Mouse (Mus musculus) lung, postnatal 4 days (tissue): Measurements from ENCODE around the gene Cracr2b.
A peak's percentile ranks its signal among the peaks of the same experiment; 100 is the strongest.

ENCODE experiments used
- DNase-seq, 2 experiments: peaks; one replicate each; pipeline ENCODE4 v3.0.0; 2021

Gene Cracr2b

GRCm38 (mm10) chr7:141470637-141470944 lies 9.7 kb downstream of the Cracr2b start:
- no peak for DNase-seq

GRCm38 (mm10) chr7:141471236-141471635 lies 10.3 kb downstream of the Cracr2b start:
- no peak for DNase-seq

- no peak for DNase-seq
Measured at GRCm38 (mm10) chr7:141472226-141472625, 11.3 kb downstream of the Cracr2b start.

GRCm38 (mm10) chr7:141472763-141473162 lies 11.9 kb downstream of the Cracr2b start:
- DNase-seq, result no peak

- no peak for DNase-seq
Measured at GRCm38 (mm10) chr7:141474160-141474559, 13.3 kb downstream of the Cracr2b start.

- peak; percentile 90 for DNase-seq
Measured at GRCm38 (mm10) chr7:141475011-141475804, 14.3 kb downstream of the Cracr2b start, which contains the start of the genes Polr2l and Tspan4. Polr2l (minus strand) TSS chr7:141475132. Tspan4 (plus strand) TSS chr7:141475240.

- DNase-seq, result no peak
Measured at GRCm38 (mm10) chr7:141475805-141476158, 14.9 kb downstream of the Cracr2b start.

- DNase-seq, result peak; percentile 91 to 93
Measured at GRCm38 (mm10) chr7:141476226-141476980, 15.5 kb downstream of the Cracr2b start.

GRCm38 (mm10) chr7:141476981-141477370 lies 16.1 kb downstream of the Cracr2b start:
- DNase-seq, result peak; percentile 61 to 74

- DNase-seq, result peak in 1 of 2 experiments; percentile 63
Measured at GRCm38 (mm10) chr7:141477578-141478269, 16.8 kb downstream of the Cracr2b start.

GRCm38 (mm10) chr7:141478270-141478748 lies 17.4 kb downstream of the Cracr2b start:
- DNase-seq, result no peak

- peak; percentile 69 to 82 for DNase-seq
Measured at GRCm38 (mm10) chr7:141480842-141481497, 20.1 kb downstream of the Cracr2b start.

- peak; percentile 66 to 73 for DNase-seq
Measured at GRCm38 (mm10) chr7:141481498-141482401, 20.9 kb downstream of the Cracr2b start.

GRCm38 (mm10) chr7:141482531-141483024 lies 21.7 kb downstream of the Cracr2b start:
- DNase-seq, result no peak

- DNase-seq, result no peak
Measured at GRCm38 (mm10) chr7:141483114-141483653, 22.3 kb downstream of the Cracr2b start.

- no peak for DNase-seq
Measured at GRCm38 (mm10) chr7:141484186-141485120, 23.6 kb downstream of the Cracr2b start.

- no peak for DNase-seq
Measured at GRCm38 (mm10) chr7:141485186-141485585, 24.3 kb downstream of the Cracr2b start.

- no peak for DNase-seq
Measured at GRCm38 (mm10) chr7:141485606-141486005, 24.7 kb downstream of the Cracr2b start.

- no peak for DNase-seq
Measured at GRCm38 (mm10) chr7:141486239-141486638, 25.3 kb downstream of the Cracr2b start.

GRCm38 (mm10) chr7:141487141-141487540 lies 26.2 kb downstream of the Cracr2b start:
- no peak for DNase-seq
